Mouse (Mus musculus): ENCODE data around the gene Tmem184a. TPM values are rescaled to one million over a fixed set of nuclear protein-coding genes. Genes with fewer than 3 reads are reported as not detected.
A peak's percentile ranks its signal among the peaks of the same experiment; 100 is the strongest.

Gene Tmem184a
- total RNA-seq, 1 experiment from 2014 or later: not detected

DNA sequence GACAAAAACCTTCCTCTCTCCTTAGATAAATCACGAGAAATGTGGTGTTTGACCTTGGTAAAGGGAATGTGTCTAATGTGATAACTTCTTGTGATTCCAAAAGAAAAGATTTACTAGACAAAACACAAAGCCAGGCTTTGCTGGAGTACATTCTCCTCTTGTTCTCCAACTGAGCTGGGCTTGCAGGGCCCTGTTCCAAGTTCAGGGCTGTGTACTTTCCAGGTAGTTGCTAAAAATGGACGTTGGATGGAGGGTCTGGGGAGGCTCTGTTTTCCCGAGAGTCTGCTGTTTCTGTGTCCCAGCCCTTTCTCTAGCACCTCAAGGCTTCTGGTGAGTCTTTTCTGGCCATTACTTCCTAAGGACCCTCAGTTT lies 26.8 kb downstream of the Tmem184a start:
- no peak for DNase-seq

- DNase-seq: no peak
These were observed 27.4 kb downstream of the Tmem184a start for GRCm38 (mm10) chr5:139792159-139792775.

- peak; percentile 99 for DNase-seq
These were observed 28.2 kb downstream of the Tmem184a start, which contains the start of gene Mafk for GRCm38 (mm10) chr5:139791227-139792158. Mafk (plus strand) TSS chr5:139791513.

DNA sequence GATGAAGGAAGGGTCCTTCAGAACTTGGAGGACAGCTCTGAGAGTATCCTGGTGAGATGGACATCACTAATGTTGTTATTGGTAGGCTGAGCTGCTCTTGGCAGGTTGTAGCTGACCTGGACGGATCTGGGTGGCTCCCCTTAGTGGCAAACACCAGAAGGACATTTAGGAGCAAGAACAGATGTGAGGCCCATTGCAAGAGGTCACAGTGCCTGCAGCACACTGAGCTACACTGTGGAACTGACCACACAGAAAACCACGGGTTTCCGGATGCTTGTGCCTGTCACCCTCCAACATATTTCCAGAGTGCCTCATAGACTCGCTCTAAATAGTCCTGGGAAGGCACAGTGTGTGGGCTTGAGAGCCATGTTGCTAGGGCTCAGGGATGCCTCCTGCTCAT lies 30.3 kb downstream of the Tmem184a start:
- DNase-seq: no peak

- no peak for DNase-seq
These were observed 38.3 kb downstream of the Tmem184a start for GRCm38 (mm10) chr5:139781406-139781805.

GRCm38 (mm10) chr5:139776966-139777365 lies 42.8 kb downstream of the Tmem184a start:
- no peak for DNase-seq

- peak; percentile 97 for DNase-seq
These were observed 44.3 kb downstream of the Tmem184a start, which contains the start of gene Ints1 for GRCm38 (mm10) chr5:139775216-139775926. Ints1 (minus strand) TSS chr5:139775674.

GRCm38 (mm10) chr5:139768216-139768615 lies 51.5 kb downstream of the Tmem184a start:
- no peak for DNase-seq

GRCm38 (mm10) chr5:139764296-139764695 lies 55.4 kb downstream of the Tmem184a start:
- no peak for DNase-seq

- no peak for DNase-seq
These were observed 61.6 kb downstream of the Tmem184a start for GRCm38 (mm10) chr5:139758096-139758495.

GRCm38 (mm10) chr5:139756586-139756985 lies 63.1 kb downstream of the Tmem184a start:
- DNase-seq: no peak

GRCm38 (mm10) chr5:139756135-139756534 lies 63.6 kb downstream of the Tmem184a start:
- no peak for DNase-seq

- peak; percentile 60 for DNase-seq
These were observed 65.0 kb downstream of the Tmem184a start for GRCm38 (mm10) chr5:139754753-139755152.

Small RNAs within 50 kb of the gene (microRNA-seq; reads per million reads assigned to microRNA genes)
- gene Mir7037: 0.34 to 1.4 reads per million in 2 experiments

Other genes starting within 250 kb of the Tmem184a start
- gene Micall2, start 83.6 kb downstream of the Tmem184a start, total RNA-seq (2021): 12.8 and 13.1 TPM in 2 replicates
- 61.3 and 61.9 TPM in 2 replicates for gene Ints1, start 44.2 kb downstream of the Tmem184a start, total RNA-seq (2021)
- gene Mafk, start 28.4 kb downstream of the Tmem184a start, total RNA-seq (2021): 29.6 and 30.6 TPM in 2 replicates
- gene Gm26938, start 6.5 kb upstream of the Tmem184a start, total RNA-seq (2021): not detected in 2 replicates
- gene Psmg3, start 7.0 kb upstream of the Tmem184a start, total RNA-seq (2021): 21.3 and 23.1 TPM in 2 replicates
- gene Elfn1, start 88.0 kb upstream of the Tmem184a start, total RNA-seq (2021): 16.4 and 17.0 TPM in 2 replicates

All from adrenal gland, postnatal 25 days (tissue).